Mouse (Mus musculus) heart, embryonic 11.5 days (tissue): ENCODE measurements at regions not wholly inside any gene's neighbourhood (a gene's known extent, or its start where the extent isn't known, plus 50 kb on each side); places are given as distances from the start of the nearest gene placed in this dataset.

Experiments used
- ATAC-seq: fragments of 200-750 bp; cut with Nextera tagmentation; replicated peaks from 2 replicates; pipeline ENCODE4 v1.8.0; 2017; ENCODE audit warnings: moderate library complexity; ENCODE audit not compliant: insufficient number of reproducible peaks, low FRiP score, low TSS enrichment
- H3K27ac ChIP-seq: fragments of 300-500 bp; sonication (generic); 2 replicates; pipeline ENCODE4 v1.5.1; 2014; ENCODE audit warnings: mild to moderate bottlenecking, low read depth, low read length
- H3K27me3 ChIP-seq: fragments of 300-500 bp; sonication (generic); 2 replicates; pipeline ENCODE4 v1.6.1; 2014; ENCODE audit warnings: mild to moderate bottlenecking, low read length, mixed read lengths; ENCODE audit not compliant: control insufficient read depth, insufficient read depth
- H3K36me3 ChIP-seq: fragments of 300-500 bp; sonication (generic); 2 replicates; pipeline ENCODE4 v1.6.1; 2014; ENCODE audit warnings: mild to moderate bottlenecking, low read length, moderate library complexity, mixed read lengths; ENCODE audit not compliant: control insufficient read depth, insufficient read depth
- H3K4me1 ChIP-seq: fragments of 300-500 bp; sonication (generic); 2 replicates; pipeline ENCODE4 v1.6.1; 2014; ENCODE audit warnings: low read length; ENCODE audit not compliant: control insufficient read depth, insufficient read depth
- H3K4me2 ChIP-seq: fragments of 300-500 bp; sonication (generic); 2 replicates; pipeline ENCODE4 v1.6.1; 2014; ENCODE audit warnings: mild to moderate bottlenecking, moderate library complexity
- H3K4me3 ChIP-seq: fragments of 300-500 bp; sonication (generic); 2 replicates; pipeline ENCODE4 v1.5.1; 2014; ENCODE audit warnings: low read depth, low read length
- H3K9ac ChIP-seq: fragments of 300-500 bp; sonication (generic); 2 replicates; pipeline ENCODE4 v1.6.1; 2014; ENCODE audit warnings: mild to moderate bottlenecking, low read depth, low read length, moderate library complexity
- H3K9me3 ChIP-seq: fragments of 300-500 bp; sonication (generic); replicated peaks from 2 replicates; pipeline ENCODE4 v1.6.1; 2016; ENCODE audit warnings: low read length; ENCODE audit not compliant: control insufficient read depth
- WGBS: fragments of 180-500 bp; shearing (Covaris S2); extraction: QIAGEN DNeasy Blood & Tissue Kit; methylation state at CpG from one replicate; pipeline ENCODE4 v1.1.7; 2014; ENCODE audit not compliant: insufficient replicate concordance; 5-methylcytosine and 5-hydroxymethylcytosine counted together

GRCm38 (mm10) chr2:117498565-117498964, 155.8 kb upstream of the Rasgrp1 start:
- ATAC-seq, result no peak
- no peak overlapping the region for H3K9ac ChIP-seq
- 87% methylated on average over 5 of the region's 5 CpGs for WGBS
- no peak overlapping the region for H3K4me2 ChIP-seq
- H3K27me3 ChIP-seq, result no peaks in the 10 kb centered on the region
- no peak overlapping the region for H3K27ac ChIP-seq
- H3K4me1 ChIP-seq, result no peaks in the 10 kb centered on the region
- H3K36me3 ChIP-seq, result no peaks in the 10 kb centered on the region
- H3K9me3 ChIP-seq, result no peaks in the 10 kb centered on the region
- H3K4me3 ChIP-seq, result no peak overlapping the region

- Histone ChIP-seq H3K4me1 (no peaks in the 10 kb centered on the region), H3K4me2 (no peak overlapping the region), H3K27ac (no peak overlapping the region), H3K4me3 (no peak overlapping the region), H3K27me3 (no peaks in the 10 kb centered on the region), H3K9me3 (no peaks in the 10 kb centered on the region), H3K9ac (no peak overlapping the region), H3K36me3 (no peaks in the 10 kb centered on the region)
- ATAC-seq, result no peak
Measured at GRCm38 (mm10) chr2:117502611-117503010, 159.8 kb upstream of the Rasgrp1 start.

GRCm38 (mm10) chr2:117511737-117512136, 168.9 kb upstream of the Rasgrp1 start:
- Histone ChIP-seq H3K4me2 (no peak overlapping the region), H3K27me3 (no peaks in the 10 kb centered on the region), H3K4me3 (no peak overlapping the region), H3K9ac (no peak overlapping the region), H3K36me3 (no peaks in the 10 kb centered on the region), H3K9me3 (no peaks in the 10 kb centered on the region), H3K27ac (no peak overlapping the region), H3K4me1 (no peaks in the 10 kb centered on the region)
- 56% methylated on average over 3 of the region's 3 CpGs for WGBS
- ATAC-seq, result no peak

GRCm38 (mm10) chr2:117512551-117512950, 169.8 kb upstream of the Rasgrp1 start:
- ATAC-seq, result no peak
- WGBS, result 58% methylated on average over 9 of the region's 9 CpGs
- no peak overlapping the region for H3K27ac ChIP-seq

GRCm38 (mm10) chr2:117524437-117524836, 181.6 kb upstream of the Rasgrp1 start:
- Histone ChIP-seq H3K4me3 (no peak overlapping the region), H3K9ac (no peak overlapping the region), H3K4me2 (no peak overlapping the region), H3K4me1 (no peaks in the 10 kb centered on the region), H3K27me3 (no peaks in the 10 kb centered on the region), H3K27ac (no peak overlapping the region), H3K9me3 (no peaks in the 10 kb centered on the region), H3K36me3 (no peaks in the 10 kb centered on the region)
- ATAC-seq, result no peak
- 54% methylated on average over 5 of the region's 5 CpGs for WGBS

More at GRCm38 (mm10) chr2:117512551-117512950, 169.8 kb upstream of the Rasgrp1 start:
- Histone ChIP-seq H3K4me3 (no peak overlapping the region), H3K4me2 (no peak overlapping the region), H3K9me3 (no peaks in the 10 kb centered on the region), H3K9ac (no peak overlapping the region), H3K36me3 (no peaks in the 10 kb centered on the region), H3K4me1 (no peaks in the 10 kb centered on the region), H3K27me3 (no peaks in the 10 kb centered on the region)

GRCm38 (mm10) chr2:117538865-117539264, 196.1 kb upstream of the Rasgrp1 start:
- no peak overlapping the region for H3K4me3 ChIP-seq
- no peaks in the 10 kb centered on the region for H3K9me3 ChIP-seq
- no peak overlapping the region for H3K4me2 ChIP-seq
- H3K4me1 ChIP-seq, result no peaks in the 10 kb centered on the region
- no peak overlapping the region for H3K27ac ChIP-seq
- H3K36me3 ChIP-seq, result no peaks in the 10 kb centered on the region
- 68% methylated on average over 5 of the region's 5 CpGs for WGBS
- H3K9ac ChIP-seq, result no peak overlapping the region
- H3K27me3 ChIP-seq, result no peaks in the 10 kb centered on the region
- ATAC-seq, result no peak

- Histone ChIP-seq H3K9ac (no peak overlapping the region), H3K27me3 (no peaks in the 10 kb centered on the region), H3K4me2 (no peak overlapping the region), H3K4me1 (no peaks in the 10 kb centered on the region), H3K27ac (no peak overlapping the region), H3K9me3 (no peaks in the 10 kb centered on the region), H3K36me3 (no peaks in the 10 kb centered on the region), H3K4me3 (no peak overlapping the region)
- ATAC-seq, result no peak
- 61% methylated on average over 3 of the region's 3 CpGs for WGBS
Measured at GRCm38 (mm10) chr2:117539285-117539684, 196.5 kb upstream of the Rasgrp1 start.

GRCm38 (mm10) chr2:117541471-117541870, 198.7 kb upstream of the Rasgrp1 start:
- H3K4me2 ChIP-seq, result no peak overlapping the region
- WGBS, result 17% methylated on average over 6 of the region's 6 CpGs
- no peaks in the 10 kb centered on the region for H3K36me3 ChIP-seq

GRCm38 (mm10) chr2:117542298-117542697, 199.5 kb upstream of the Rasgrp1 start:
- no peaks in the 10 kb centered on the region for H3K27me3 ChIP-seq
- no peak overlapping the region for H3K4me2 ChIP-seq
- no peak overlapping the region for H3K9ac ChIP-seq
- H3K4me1 ChIP-seq, result no peaks in the 10 kb centered on the region
- no peaks in the 10 kb centered on the region for H3K9me3 ChIP-seq
- H3K27ac ChIP-seq, result no peak overlapping the region
- WGBS, result 57% methylated on average over 4 of the region's 4 CpGs
- no peak for ATAC-seq
- H3K4me3 ChIP-seq, result no peak overlapping the region
- no peaks in the 10 kb centered on the region for H3K36me3 ChIP-seq

More at GRCm38 (mm10) chr2:117541471-117541870, 198.7 kb upstream of the Rasgrp1 start:
- H3K27me3 ChIP-seq, result no peaks in the 10 kb centered on the region
- no peak overlapping the region for H3K4me3 ChIP-seq
- H3K9me3 ChIP-seq, result no peaks in the 10 kb centered on the region
- no peak for ATAC-seq
- no peak overlapping the region for H3K9ac ChIP-seq
- no peaks in the 10 kb centered on the region for H3K4me1 ChIP-seq
- no peak overlapping the region for H3K27ac ChIP-seq
